Mouse (Mus musculus) G1E (cell line): Measurements from ENCODE around the gene Kcnip2.

Experiments used
- CTCF ChIP-seq: IDR thresholded peaks from 2 replicates; pipeline ENCODE4 v1.5.1; 2012; ENCODE audit warnings: low read depth, low read length, inconsistent platforms, mixed read lengths
- GATA1 ChIP-seq: IDR thresholded peaks from 2 replicates; pipeline ENCODE4 v1.6.1; 2012; ENCODE audit warnings: borderline replicate concordance, low read length, inconsistent platforms, mixed read lengths
- POLR2AphosphoS5 ChIP-seq: IDR thresholded peaks from 2 replicates; pipeline ENCODE4 v1.6.1; 2012; ENCODE audit warnings: low read depth, low read length, inconsistent platforms; ENCODE audit not compliant: insufficient replicate concordance

GRCm38 (mm10) chr19:45794718-45795117 lies 21.1 kb downstream of the Kcnip2 start:
- TF ChIP-seq CTCF (no peak), POLR2AphosphoS5 (no peak), GATA1 (no peak)
